Mouse (Mus musculus) testis, postnatal 10 days (tissue): Measurements from ENCODE around the gene Rnaseh1.

Experiments
- DNase-seq: peaks from one replicate; pipeline ENCODE4 v3.0.0; 2021; ENCODE audit warnings: low spot score

Rnaseh1 gene

DNA sequence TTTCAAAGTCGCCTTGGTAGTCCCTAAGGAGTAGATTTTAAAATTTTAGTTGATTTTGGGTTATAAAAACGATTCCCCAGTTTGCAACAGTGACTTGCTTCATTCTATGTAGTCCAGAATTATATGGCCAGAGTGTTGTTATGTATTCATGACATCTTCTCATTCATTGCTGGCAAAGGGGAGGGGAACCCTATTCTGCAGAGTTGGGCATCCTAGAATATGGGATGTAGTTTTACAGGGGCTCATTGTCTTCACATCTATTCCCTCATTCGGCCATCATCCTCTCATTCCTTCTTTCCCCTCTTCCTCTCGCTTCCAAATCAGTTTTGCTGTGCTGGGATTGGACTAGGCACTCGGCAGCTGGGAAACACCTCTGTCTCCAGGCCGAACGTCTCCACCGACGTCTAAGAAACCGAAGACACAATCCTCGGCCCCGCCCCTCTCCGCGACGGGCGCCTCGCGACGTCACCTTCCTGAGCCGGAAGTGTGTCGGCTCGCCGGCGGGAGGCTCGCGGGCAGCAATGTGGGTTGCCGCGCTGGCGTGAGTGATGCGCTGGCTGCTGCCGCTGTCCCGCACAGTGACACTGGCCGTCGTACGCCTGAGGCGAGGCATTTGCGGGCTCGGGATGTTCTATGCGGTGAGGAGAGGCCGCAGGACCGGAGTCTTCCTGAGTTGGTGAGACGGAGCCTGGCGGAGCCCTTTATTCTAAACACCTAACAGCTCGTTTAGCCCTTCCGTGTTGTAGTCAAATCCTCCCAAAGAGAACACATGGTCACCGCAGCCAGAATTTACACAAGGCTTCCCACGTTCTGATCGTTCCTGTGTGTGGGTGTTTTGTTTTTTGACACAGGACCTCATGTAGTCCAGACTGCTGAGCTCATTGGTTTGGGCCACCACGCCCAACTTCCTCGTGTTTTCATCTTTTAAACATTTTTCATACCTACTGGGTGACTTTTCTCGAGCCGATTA lies at the start of gene Rnaseh1:
TSS of gene Rnaseh1 (plus strand) at position 462 of the 970 bp plus-strand sequence.
- DNase-seq = peak; percentile 96

- DNase-seq = no peak
Observed at GRCm38 (mm10) chr12:28602259-28602658, 47.1 kb upstream of the Rnaseh1 start.

GRCm38 (mm10) chr12:28603494-28603893 lies 45.9 kb upstream of the Rnaseh1 start:
- no peak for DNase-seq

GRCm38 (mm10) chr12:28607546-28608305 lies 41.7 kb upstream of the Rnaseh1 start:
- DNase-seq = no peak

- no peak for DNase-seq
Observed at GRCm38 (mm10) chr12:28612391-28612790, 37.0 kb upstream of the Rnaseh1 start.

- no peak for DNase-seq
Observed at GRCm38 (mm10) chr12:28614401-28614800, 35.0 kb upstream of the Rnaseh1 start.

GRCm38 (mm10) chr12:28617297-28617696 lies 32.1 kb upstream of the Rnaseh1 start:
- no peak for DNase-seq

DNA sequence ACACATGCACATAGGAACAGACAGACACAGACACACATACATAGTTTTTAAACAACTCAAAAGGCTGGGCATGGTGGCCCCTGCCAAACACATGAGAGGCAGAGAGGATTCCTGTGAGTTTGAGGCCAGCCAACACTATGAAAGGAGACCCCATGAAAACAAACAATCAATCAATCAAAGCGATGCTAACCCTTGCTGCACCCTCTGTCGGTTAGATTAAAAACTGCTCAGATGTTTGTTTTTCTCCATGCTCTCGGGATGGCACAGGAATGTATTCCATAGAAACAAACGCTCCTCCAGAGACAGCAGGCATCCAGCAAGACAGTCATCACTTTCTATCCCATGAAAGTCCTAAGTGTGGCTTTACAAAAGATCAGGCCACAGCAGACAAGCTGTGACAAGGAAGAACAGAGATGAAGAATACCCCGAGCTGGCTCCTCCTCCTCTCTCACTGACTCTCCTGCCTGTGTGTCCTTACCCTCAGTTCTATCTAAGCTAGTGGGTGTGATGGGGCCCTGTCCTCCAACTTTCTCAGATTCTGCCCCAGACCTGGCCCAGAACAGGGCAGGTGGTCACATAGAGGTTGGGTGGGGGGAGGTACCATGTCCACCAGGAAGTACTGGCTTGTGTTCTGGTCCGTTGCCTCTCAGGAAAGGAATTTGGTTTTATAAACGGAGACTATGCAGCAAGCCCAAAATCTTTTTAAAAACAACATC lies 27.8 kb upstream of the Rnaseh1 start:
- no peak for DNase-seq

GRCm38 (mm10) chr12:28622167-28622532 lies 27.3 kb upstream of the Rnaseh1 start:
- peak; percentile 56 for DNase-seq

GRCm38 (mm10) chr12:28622641-28623040 lies 26.8 kb upstream of the Rnaseh1 start:
- no peak for DNase-seq

- no peak for DNase-seq
Observed at GRCm38 (mm10) chr12:28623195-28623594, 26.2 kb upstream of the Rnaseh1 start, which contains the start of gene Colec11. Gene Colec11, minus strand, starts transcription at chr12:28623377.

GRCm38 (mm10) chr12:28624251-28624650 lies 25.2 kb upstream of the Rnaseh1 start:
- no peak for DNase-seq

GRCm38 (mm10) chr12:28625407-28625806 lies 24.0 kb upstream of the Rnaseh1 start:
- no peak for DNase-seq

DNA sequence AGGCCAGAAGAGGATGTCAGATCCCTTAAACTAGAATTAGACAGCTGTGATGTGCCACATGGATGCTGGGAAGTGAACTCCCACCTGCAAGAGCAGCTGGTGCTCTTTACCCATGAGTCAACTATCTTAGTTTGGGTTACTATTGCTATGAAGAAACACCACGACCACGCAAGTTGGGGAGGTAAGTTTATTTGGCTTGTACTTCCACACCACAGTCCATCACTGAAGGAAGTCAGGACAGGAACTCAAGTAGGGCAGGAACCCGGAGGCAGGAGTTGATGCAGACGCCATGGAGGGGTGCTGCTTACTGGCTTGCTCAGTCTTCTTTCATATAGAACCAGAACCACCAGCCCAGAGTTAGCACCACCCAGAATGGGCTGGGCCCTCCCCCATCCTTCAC lies 22.3 kb upstream of the Rnaseh1 start:
- DNase-seq = no peak

DNA sequence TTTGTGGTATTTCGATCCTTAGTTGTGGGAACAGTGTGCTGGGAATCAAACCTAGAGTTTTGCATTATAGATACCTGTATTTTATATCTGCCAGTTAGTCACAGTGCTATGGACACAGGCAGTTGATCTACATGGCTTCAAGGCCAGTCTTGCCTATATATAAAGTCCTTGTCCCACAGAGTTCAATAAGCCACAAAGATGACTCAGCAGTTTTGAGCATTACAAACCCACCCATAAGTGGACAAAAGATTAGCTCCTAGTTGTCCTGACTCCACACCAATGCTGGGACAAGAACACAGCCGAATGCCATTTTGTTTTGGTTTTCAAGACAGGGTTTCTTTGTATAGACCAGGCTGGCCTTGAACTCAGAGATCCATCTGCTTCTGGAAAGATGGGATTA lies 21.0 kb upstream of the Rnaseh1 start:
- no peak for DNase-seq

DNA sequence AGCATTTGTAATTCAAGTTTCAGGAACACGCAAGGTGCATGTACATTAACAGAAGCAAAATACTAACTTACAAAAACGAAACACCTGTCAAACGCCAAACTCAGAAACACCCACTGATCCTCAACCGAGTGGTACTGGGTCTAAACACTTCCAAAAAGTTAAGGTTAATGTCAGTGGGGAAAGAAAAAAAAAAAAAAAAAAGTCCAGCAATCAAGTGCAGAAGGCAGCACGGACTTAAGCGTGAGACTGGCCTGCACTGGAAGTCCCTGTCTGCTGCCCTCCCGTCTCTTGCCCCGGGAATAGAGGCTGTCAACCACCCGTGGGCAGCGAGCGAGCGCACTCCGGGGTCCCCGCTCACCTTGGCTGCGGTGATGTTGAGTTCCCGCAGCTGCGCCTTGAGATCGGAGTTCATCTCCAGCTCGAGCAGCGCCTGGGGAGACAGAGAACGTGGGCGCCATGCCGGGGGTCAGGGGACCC lies 14.3 kb upstream of the Rnaseh1 start:
- no peak for DNase-seq

DNA sequence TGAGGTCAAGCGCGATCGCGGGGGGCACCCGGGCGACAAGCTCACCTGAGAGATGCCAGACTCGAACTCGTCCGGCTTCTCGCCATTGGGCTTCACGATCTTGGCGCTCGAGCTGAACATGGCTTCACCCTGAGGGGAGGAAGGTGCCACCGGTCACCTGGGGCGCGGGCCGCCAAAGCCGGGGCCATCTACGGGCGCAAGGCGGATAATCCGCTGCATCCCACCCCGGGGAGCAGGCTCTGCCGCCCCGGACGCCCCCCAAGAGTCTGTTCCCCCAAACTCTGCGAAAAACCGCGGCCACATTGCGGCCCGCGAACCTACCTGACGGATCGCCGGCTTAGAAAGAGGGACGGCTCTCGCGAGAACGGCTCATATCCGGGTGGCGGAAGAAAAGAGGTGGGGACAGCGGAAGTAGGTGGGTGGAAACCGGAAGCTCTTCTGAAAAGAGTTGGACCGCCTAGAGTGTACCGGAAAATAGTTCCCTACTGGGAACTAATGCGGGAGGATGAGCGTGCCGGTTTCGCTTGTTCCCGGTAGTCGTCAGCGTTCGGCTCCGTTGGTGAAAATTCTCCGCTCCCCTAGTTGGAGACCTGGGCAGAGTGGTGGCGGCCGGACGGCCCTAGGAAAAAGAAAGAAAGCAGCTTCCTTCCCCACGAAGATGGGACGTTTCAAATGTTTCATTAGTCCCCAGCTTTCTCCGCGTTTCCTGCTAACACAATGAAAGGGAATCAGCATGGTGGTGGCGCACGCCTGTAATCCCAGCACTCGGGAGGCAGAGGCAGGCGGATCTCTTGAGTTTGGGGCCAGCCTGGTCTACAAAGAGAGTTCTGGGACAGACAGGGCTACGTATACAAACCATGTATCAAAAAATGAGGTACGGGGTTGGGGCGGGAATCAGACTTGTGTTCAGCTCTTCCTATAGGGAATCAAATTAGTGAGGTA lies 13.6 kb upstream of the Rnaseh1 start, which contains the start of gene Rps7:
TSS of gene Rps7 (minus strand) at position 419 of the 942 bp plus-strand sequence.
- DNase-seq = peak; percentile 91

DNA sequence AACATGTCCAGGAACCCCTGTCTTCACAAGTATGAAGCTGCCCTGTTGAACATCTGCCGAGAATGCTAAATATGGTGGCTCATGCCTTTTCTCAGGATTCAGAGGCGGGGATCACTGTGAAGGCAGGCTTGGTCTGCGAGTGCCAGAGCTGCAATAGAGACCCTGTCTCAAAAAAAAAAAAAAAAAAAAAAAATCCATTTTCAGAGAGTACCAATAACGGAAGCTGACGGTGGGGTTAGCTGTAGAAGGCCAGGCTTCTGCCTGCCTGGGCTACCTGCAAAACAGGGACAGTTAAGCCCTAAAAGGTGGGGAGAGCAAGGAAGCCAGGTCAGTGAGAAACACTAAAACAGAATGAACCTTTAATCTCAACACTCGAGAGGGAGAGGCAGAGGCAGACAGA lies 12.9 kb upstream of the Rnaseh1 start:
- no peak for DNase-seq

DNA sequence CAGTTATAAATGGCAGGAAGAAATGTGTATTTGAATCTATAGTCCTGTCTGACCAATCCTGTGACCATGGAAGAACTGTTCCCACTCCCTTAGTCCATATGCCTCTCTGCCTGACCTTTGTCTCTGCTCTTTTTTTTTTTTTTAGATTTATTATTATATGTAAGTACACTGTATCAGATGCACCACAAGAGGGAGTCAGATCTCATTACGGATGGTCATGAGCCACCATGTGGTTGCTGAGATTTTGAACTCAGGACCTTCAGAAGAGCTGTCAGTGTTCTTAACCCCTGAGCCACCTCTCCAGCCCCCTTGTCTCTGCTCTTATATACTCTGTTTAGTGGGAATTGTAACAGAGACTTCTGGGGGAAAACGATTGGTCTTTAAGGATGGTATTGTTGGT lies 10.6 kb upstream of the Rnaseh1 start:
- DNase-seq = no peak

DNA sequence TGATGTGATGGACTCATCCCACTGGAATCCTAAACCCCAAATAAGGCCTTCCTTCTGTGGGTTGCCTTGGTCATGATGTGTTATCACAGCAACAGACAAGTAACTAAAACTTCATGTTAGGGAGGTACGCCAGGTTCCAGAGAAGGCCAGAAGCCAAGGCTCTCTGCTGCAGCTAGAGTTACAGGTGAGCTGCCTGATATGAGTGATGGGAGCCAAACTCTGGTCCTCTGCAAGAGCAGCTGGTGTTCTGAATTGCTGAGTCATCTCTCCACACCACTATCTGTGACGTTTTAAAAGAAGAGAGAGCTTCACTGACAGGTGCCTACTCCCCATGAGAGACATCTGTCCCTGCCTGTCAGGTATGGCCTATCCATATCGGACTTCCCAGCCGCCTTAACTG lies 13.2 kb downstream of the Rnaseh1 start:
- DNase-seq = no peak

DNA sequence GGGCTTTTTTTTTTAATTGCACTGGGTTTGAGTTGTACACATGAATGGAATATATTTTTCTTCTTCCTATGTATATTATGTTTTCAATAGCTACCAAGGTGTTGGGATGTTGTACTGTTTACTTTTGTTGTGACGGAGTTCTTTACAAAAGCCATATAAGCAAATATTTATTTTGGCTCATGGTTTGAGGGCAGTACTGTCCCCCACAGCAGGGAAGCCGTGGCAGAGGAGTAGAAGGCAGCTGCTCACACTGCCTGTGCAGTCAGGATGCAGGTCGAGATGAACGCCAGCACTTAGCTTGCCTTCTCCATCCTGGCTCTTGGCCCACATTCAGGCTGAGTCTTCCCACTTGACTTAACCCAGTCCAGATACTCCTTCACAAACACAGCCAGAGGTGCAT lies 17.3 kb downstream of the Rnaseh1 start:
- DNase-seq = no peak
